Mouse (Mus musculus) small intestine, adult 2 months (tissue): ENCODE data around the gene Fam110c.

Experiments
- CTCF ChIP-seq: fragments of 200-500 bp; IDR thresholded peaks from 2 replicates; pipeline ENCODE4 v1.5.1; 2012; ENCODE audit warnings: low read depth, mild to moderate bottlenecking, control low read depth, inconsistent platforms, low read length, moderate library complexity, mixed read lengths; ENCODE audit not compliant: insufficient replicate concordance, insufficient read length; ENCODE audit errors: extremely low read depth
- POLR2A ChIP-seq: fragments of 200-500 bp; IDR thresholded peaks from 2 replicates; pipeline ENCODE4 v1.6.1; 2012; ENCODE audit warnings: low read depth, mild to moderate bottlenecking, control low read depth, inconsistent platforms, low read length, moderate library complexity

DNA sequence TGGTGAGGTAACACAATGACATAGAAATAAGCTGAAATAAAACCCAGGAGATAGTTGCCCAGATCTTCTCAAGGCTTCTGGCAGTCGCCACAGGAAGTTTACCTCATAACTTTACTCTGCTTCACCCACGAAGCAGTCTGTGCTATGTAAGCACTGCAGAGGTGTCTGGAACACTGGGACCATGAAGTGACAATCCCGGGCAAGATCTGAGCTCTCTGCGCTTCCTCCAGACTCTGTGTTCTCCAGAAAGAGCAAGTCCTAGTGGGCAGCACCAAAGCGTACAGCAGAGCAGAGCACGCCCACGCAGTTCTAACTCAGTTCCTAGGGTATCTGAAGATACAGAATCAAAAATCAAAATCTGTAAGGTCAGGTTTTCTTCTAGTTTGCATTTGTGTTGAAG lies 3.4 kb downstream of the Fam110c start:
- no peak for TF ChIP-seq CTCF
- TF ChIP-seq POLR2A: no peak
